Mouse (Mus musculus) bone marrow, adult 2 months (tissue): Measurements from ENCODE around the gene Cdca7l.

Experiments used
- CTCF ChIP-seq: fragments of 200-500 bp; IDR thresholded peaks from 2 replicates; pipeline ENCODE4 v1.5.1; 2011; ENCODE audit warnings: low read length, control low read depth; ENCODE audit not compliant: control insufficient read depth, insufficient read depth
- POLR2A ChIP-seq: fragments of 200-500 bp; IDR thresholded peaks from 2 replicates; pipeline ENCODE4 v1.6.1; 2011; ENCODE audit warnings: low read depth, mild to moderate bottlenecking, control low read depth, low read length, borderline replicate concordance; ENCODE audit not compliant: control insufficient read depth

- TF ChIP-seq CTCF (no peak), POLR2A (no peak)
Measured at GRCm38 (mm10) chr12:117810074-117810473, 6.0 kb downstream of the Cdca7l start.
